Mouse (Mus musculus) layer of hippocampus, postnatal 14 days (tissue): Measurements from ENCODE around the gene Slc1a2. TPM values are rescaled to one million over a fixed set of nuclear protein-coding genes. Genes with fewer than 3 reads are reported as not detected.

Experiments
- DNase-seq, 2 experiments: peaks; one replicate each; pipeline ENCODE4 v3.0.0; 2021 to 2022; ENCODE audit warnings: low spot score in 2 of 2, mixed read lengths in 1 of 2
- total RNA-seq, 2 experiments: library from RNA; stranded (reverse); gene quantifications; 2 replicates each; pipeline ENCODE4 v1.2.3; 2021

Gene Slc1a2
- total RNA-seq, 2 experiments from 2014 or later: 2,253 to 2,477 TPM

DNA sequence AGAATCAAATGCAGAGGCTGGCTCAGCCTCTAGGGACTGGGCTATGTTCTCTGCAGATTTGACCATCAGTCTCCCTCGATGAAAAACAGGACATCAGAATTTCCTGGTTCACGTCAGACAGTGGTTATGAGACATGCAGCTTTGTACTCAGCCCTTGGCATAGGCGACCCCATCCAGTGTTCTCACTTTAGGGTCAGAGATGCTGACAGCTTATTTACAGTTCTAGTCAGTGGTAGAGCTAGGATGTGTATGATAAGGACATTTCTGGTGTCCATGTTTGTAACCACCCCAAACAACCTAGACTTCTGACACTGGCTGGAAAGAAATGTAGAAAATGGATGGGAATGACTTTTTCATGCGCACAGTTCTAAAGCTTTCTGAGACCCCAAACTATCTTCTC is 53.6 kb downstream of the Slc1a2 start:
- DNase-seq: no peak

GRCm38 (mm10) chr2:102712678-102713628 is 54.5 kb downstream of the Slc1a2 start:
- DNase-seq: no peak

- DNase-seq: no peak
These were observed 55.9 kb downstream of the Slc1a2 start for GRCm38 (mm10) chr2:102714320-102714719.

- DNase-seq: no peak
These were observed 57.3 kb downstream of the Slc1a2 start for GRCm38 (mm10) chr2:102715754-102716153.

GRCm38 (mm10) chr2:102721859-102722258 is 63.4 kb downstream of the Slc1a2 start:
- no peak for DNase-seq

DNA sequence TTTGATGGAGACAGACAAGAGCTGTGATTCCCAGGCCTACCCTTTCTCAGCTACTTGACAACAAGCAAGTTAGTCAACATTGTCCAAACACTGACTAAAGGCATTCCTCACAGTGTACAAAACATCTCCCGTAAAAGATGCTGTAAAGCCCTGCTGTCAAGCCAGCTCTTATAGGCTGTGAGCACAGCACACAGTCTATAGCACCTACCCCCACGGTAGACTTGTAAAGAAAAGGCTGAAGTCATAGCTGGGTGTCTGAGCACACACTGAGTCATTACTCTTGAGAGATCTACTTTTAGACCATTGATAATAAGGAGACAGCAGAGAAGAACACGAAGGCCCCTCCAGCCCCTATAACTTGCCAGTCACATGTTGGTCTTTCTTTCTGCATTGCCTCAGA is 66.6 kb downstream of the Slc1a2 start:
- no peak for DNase-seq

GRCm38 (mm10) chr2:102730386-102730785 is 71.9 kb downstream of the Slc1a2 start:
- DNase-seq: no peak

DNA sequence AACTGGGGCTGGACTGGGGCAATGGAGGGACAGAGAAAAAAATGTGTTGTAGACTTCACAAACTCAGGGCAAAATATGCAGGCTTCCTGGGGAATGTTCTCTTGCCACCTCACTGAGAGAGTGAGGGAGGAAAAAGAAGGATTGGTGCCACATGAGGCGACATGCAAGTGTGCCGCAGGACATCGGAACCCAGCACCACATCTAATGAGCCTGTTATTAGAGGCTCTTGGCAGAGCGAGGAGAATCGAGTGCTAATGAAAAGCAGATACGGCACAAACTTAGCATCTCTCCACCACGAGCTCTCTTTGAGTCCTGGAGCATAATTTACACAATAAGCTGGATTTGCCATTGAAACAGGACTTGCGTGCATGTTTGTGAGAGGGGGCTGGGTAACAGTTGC is 72.3 kb downstream of the Slc1a2 start:
- DNase-seq: peak in 1 of 2 experiments; percentile 26

- DNase-seq: no peak
These were observed 74.7 kb downstream of the Slc1a2 start for GRCm38 (mm10) chr2:102733128-102733527.

- DNase-seq: no peak
These were observed 75.6 kb downstream of the Slc1a2 start for GRCm38 (mm10) chr2:102734055-102734454.

- DNase-seq: no peak
These were observed 76.6 kb downstream of the Slc1a2 start for GRCm38 (mm10) chr2:102735031-102735430.

DNA sequence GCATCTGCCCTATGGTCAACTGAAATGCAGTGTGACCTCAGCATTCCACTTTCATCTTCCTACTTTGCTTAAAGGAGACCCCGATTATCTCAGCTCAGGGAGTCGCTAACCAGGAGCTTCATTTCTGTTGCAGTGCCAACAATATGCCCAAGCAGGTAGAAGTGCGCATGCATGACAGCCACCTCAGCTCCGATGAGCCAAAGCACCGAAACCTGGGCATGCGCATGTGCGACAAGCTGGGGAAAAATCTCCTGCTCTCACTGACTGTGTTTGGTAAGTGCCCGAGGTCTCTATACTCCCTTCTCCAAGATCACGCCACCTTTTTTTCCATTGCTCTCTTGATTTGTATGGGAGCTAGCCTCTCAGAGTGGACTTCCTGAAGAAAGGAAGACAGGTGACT is 77.4 kb downstream of the Slc1a2 start:
- no peak for DNase-seq

DNA sequence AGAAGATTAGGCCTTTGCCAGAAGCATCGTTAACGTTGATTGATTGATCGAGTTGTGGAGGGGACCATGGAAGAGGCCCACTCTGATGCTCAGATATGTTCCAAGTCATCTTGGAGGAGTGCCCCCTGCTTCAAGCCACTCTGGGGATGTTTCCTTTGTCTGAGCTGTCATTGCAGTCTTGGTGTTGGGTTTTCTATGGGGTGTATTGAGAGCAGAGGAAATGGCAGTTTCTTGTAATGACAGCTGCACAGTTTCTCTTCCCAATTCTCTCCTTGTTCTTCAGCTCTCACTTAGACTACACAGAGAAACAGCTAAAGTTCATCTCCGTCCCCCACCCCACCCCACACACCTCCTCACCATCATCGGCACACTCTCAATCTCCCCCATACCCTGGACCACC is 78.0 kb downstream of the Slc1a2 start:
- no peak for DNase-seq

- DNase-seq: no peak
These were observed 80.4 kb downstream of the Slc1a2 start for GRCm38 (mm10) chr2:102738852-102739251.

- peak in 1 of 2 experiments; percentile 68 for DNase-seq
These were observed 84.2 kb downstream of the Slc1a2 start for GRCm38 (mm10) chr2:102742685-102743084.

DNA sequence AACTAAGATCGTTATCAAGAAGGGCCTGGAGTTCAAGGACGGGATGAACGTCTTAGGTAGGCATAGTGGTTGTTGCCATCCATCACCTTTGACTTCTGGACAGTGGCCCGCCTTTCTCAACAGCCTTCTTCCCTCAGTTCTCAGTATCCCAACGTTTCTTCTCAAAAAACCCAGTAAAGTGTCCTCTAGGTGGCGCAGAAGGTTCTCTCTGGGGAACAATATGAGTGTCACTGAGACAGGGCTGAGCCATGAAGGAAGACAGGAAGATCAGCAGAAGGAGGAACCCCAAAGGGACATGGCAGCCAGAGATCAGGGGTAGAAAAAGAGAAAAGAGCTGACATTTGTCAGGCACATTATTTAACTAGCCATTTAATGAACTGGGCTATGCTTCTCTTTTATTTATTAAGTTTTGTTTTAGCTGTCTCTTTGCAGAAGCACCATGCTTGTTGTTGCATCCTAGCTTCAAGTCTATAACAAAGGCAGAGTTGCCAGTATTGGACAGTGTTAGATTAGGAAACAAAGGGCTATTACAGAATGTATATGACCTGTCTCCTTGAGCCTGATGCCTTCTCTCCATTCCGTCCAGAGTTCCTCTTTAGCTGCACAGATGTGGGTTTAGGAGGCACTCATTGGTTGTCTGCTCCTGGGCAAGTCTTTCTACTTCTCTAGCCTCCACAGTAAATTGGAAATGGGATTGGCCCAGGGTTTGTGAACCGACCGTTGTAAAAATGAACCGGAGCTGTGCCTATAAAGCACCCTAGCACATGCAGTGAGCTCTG is 85.6 kb downstream of the Slc1a2 start:
- peak in 1 of 2 experiments; percentile 72 for DNase-seq

GRCm38 (mm10) chr2:102745259-102745906 is 86.9 kb downstream of the Slc1a2 start:
- DNase-seq: peak in 1 of 2 experiments; percentile 47

GRCm38 (mm10) chr2:102747758-102748157 is 89.3 kb downstream of the Slc1a2 start:
- no peak for DNase-seq

DNA sequence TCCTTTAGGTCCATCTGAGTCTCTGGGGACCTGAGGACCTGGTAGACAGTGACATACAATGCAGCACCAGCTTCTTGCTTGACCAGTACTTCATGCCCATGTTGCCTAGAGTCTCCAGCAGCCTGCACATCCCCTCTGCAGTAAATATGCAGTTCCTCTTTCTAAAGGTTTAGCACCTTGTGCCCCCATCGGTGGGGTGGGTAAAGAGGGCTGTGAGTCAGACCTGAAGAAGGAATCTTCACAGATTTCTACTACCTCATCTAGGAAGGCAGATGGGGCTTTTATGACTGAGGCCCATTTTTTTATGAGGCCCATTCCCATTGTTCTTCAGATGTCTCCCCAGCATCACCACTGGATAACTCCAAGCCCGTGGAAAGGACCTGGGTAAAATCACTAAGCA is 91.5 kb downstream of the Slc1a2 start:
- DNase-seq: no peak

GRCm38 (mm10) chr2:102751846-102752245 is 93.4 kb downstream of the Slc1a2 start:
- no peak for DNase-seq

DNA sequence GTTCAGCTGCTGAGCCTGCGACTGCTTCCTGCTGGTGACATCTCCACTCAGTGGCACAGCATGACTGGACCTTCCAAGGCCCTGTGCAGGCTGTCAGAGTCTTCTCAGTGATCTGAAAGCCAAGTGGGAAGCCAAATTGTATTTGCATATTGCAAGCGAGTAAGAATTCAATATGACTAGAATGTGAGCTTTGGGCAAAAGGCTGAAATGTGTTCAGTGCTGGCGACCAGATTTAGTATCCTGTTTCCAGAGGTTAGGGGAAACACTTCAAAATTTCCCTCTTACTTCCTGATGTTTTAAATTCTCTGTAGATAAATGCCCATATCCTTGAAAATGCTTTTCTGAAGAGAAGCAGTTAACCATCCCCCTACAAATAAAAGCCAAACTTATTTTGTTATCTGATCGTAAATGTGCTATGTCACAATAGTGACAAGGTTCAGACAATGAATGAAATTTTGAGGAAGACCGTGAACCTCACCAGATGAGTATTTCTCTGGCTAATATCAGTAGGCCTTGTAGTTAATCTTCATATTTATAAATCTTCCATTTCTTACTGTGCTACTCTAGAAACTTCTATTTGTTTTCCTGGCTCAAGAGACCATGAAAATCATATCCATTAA is 98.9 kb downstream of the Slc1a2 start:
- no peak for DNase-seq
